Mouse (Mus musculus): ENCODE results near the gene Fndc5. TPM values are rescaled to one million over a fixed set of nuclear protein-coding genes. Genes with fewer than 3 reads are reported as not detected.

Fndc5 gene
- total RNA-seq (2021), result 10 to 100 TPM; 56.2 to 63.4 TPM

DNA sequence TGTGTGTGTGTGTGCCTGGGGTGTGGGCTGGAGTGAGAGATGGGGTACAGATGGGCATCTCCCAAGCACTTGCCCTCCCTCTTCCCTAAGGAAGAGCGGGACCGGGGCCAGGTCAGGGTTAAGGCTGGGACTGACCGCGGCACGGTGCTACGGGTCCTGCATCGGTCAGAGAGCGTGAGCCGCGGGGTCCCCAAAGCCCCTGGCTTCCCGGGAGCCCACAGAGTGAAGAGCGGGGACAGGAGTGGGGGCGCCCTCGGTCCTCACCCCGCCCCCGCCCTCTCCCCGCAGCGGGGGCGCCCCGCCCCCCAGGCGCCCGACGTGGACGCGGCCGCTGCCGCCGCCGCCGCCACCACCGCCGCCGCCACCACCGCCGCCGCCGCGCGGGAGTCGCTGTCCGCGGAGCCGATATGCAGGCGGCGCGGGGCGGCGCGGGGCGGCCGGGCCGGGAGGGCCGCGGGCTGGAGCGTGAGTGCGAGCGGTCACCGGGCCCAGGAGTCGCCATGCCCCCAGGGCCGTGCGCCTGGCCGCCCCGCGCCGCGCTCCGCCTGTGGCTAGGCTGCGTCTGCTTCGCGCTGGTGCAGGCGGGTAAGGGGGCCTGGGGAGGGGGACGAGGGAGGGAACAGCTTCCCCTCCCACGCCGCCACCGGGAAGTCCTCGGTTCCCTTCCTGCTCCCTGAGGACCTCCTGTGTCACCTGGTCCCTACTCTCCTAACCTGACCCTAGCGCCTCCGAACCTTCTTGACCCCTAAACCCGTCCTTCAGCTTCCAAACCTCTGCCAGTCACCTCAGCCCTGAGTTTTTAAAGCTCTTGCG is at the start of gene Fndc5:
Gene Fndc5 (plus strand): TSS at position 421 of the 813 bp plus-strand sequence.
- DNase-seq (ENCODE audit: low spot score in 2 of 2), result no peak
- intact Hi-C loops (cut with DNase I), result loop anchor here (10.0 kb wide), 2 partner anchors 138 to 318 kb away; no protein-coding TSS in a partner anchor

GRCm38 (mm10) chr4:129087850-129088249 is 48.9 kb upstream of the Fndc5 start:
- no peak for DNase-seq (ENCODE audit: low spot score in 2 of 2)
- intact Hi-C loops (cut with DNase I), result loop anchor here (5.0 kb wide), 1 partner anchor 131 kb away; no protein-coding TSS in a partner anchor

DNA sequence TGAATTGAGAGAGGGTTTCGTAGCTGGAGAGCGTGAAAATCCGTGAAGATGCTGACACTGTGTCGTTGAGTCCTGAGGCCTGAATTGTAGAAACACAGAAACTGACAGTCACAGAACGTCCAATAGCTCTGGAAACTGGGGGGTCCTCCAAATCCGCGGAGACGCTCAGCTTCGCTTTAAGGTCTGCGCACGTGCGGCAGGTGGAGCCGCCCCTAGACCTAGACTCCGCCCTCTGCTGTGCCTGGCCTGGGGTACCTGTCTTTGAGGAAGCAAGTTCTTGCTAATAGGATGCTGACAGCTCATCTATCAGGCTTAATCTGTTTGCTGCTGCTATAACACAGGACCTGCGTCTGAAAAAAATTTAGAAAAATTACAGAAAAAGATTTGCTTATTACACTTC is 41.5 kb upstream of the Fndc5 start:
- intact Hi-C loops (cut with DNase I), result no loop called here
- DNase-seq (ENCODE audit: low spot score in 2 of 2), result no peak

GRCm38 (mm10) chr4:129097006-129097405 is 39.8 kb upstream of the Fndc5 start:
- intact Hi-C loops (cut with DNase I), result no loop called here

GRCm38 (mm10) chr4:129102133-129102829 is 34.5 kb upstream of the Fndc5 start:
- intact Hi-C loops (cut with DNase I), result no loop called here
- no peak for DNase-seq (ENCODE audit: low spot score in 2 of 2)

More at GRCm38 (mm10) chr4:129097006-129097405, 39.8 kb upstream of the Fndc5 start:
- DNase-seq (ENCODE audit: low spot score in 2 of 2), result no peak

GRCm38 (mm10) chr4:129105356-129105755 is 31.4 kb upstream of the Fndc5 start, which contains the start of gene Tmem54:
Gene Tmem54, plus strand, starts transcription at chr4:129105548.
- intact Hi-C loops (cut with DNase I), result no loop called here
- no peak for DNase-seq (ENCODE audit: low spot score in 2 of 2)

GRCm38 (mm10) chr4:129106073-129106472 is 30.7 kb upstream of the Fndc5 start:
- no peak for DNase-seq (ENCODE audit: low spot score in 2 of 2)
- intact Hi-C loops (cut with DNase I), result no loop called here

DNA sequence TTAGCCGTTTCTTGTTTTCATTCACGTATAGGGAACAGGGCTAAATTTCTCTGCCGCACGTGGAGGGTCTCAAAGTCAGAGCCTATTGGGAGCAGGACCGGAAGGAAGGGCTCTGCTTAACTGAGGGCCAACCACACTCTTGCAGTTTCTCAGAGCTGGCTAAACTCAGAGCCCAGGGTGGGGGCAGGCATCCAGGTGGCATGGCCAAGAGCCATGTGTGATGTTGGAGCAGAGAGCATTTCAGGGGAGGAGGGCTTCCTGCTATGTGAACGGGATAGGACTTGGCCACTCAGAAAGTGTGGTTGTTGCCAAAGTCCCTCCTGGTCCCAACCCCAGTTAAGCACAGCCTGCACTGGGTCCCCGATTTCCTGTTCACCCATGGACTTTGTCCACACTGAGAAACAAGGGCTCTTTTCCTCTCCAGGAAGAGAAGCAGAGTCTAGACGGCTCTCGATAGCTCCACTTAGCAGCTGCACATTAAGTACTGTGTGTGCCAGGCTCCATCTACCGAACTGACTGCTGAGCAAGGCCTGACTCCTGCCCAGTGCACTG is 29.4 kb upstream of the Fndc5 start:
- DNase-seq (ENCODE audit: low spot score in 2 of 2), result no peak
- intact Hi-C loops (cut with DNase I), result no loop called here

DNA sequence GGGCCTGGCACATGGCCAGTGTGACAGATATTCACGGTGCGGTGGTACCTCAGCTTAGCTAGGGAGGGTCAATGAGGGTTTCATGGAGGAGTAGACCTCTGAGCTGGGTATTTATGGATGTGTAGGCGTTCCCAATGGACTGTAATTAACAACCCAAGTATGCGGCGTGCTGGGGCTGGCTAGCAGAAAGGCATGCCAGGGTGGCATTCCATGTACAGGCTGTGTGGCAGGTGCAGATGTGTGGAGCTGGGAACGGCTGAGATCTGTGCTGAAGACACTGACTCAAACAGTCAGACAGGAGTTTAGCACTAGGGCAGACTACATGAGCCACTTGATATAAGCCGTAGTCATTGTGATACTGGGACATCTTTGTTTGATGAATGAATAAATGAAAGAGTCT is 28.2 kb upstream of the Fndc5 start:
- no peak for DNase-seq (ENCODE audit: low spot score in 2 of 2)
- intact Hi-C loops (cut with DNase I), result no loop called here

- intact Hi-C loops (cut with DNase I), result no loop called here
- DNase-seq (ENCODE audit: low spot score in 2 of 2), result no peak
Measured at GRCm38 (mm10) chr4:129110804-129111203, 26.0 kb upstream of the Fndc5 start.

DNA sequence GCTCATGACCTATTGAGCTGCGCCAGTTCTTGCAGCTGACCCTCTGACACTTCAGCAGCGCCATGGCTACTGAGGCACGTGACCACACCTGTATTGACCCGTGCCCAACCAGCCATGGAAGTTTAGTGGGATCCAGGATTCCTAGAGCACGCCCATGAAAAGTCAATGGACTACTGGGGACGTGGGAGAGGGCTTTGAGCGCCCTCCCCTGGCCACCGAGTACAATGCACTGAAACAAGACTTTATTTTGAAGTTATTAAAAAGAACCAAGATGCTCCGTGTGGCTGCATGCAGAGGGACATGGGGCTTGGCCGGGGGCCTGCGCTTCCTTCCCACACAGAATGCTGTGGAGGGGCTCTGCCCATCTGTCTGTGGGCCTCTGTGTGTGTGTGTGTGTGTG is 25.4 kb upstream of the Fndc5 start:
- intact Hi-C loops (cut with DNase I), result no loop called here
- no peak for DNase-seq (ENCODE audit: low spot score in 2 of 2)

GRCm38 (mm10) chr4:129112231-129112630 is 24.6 kb upstream of the Fndc5 start:
- intact Hi-C loops (cut with DNase I), result no loop called here

GRCm38 (mm10) chr4:129113083-129113988 is 23.5 kb upstream of the Fndc5 start:
- peak; percentile 83 to 95 for DNase-seq (ENCODE audit: low spot score in 2 of 2)
- intact Hi-C loops (cut with DNase I), result no loop called here

More at GRCm38 (mm10) chr4:129112231-129112630, 24.6 kb upstream of the Fndc5 start:
- no peak for DNase-seq (ENCODE audit: low spot score in 2 of 2)

DNA sequence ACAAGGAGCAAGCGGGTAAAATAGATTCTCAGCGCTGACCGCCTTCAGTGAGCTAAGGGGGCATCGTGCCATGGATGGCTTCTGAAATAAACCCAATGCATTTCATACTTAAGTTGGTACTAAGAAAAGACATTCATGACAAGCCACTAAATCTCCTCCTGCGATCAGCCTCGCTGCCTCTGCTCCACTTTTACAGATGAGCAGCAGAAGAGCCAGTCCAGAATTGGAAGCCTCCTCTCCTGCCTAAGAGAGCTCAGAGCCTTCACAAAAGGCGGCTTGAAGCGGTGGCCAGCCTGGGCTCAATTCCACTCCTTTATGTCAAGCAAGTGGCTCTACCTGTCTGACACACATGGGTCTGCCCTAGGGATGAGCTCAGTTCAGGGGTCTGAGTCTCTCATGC is 20.1 kb upstream of the Fndc5 start:
- intact Hi-C loops (cut with DNase I), result no loop called here
- peak in 1 of 2 experiments; percentile 74 for DNase-seq (ENCODE audit: low spot score in 2 of 2)

- intact Hi-C loops (cut with DNase I), result no loop called here
- DNase-seq (ENCODE audit: low spot score in 2 of 2), result no peak
Measured at GRCm38 (mm10) chr4:129117720-129118510, 18.9 kb upstream of the Fndc5 start.

DNA sequence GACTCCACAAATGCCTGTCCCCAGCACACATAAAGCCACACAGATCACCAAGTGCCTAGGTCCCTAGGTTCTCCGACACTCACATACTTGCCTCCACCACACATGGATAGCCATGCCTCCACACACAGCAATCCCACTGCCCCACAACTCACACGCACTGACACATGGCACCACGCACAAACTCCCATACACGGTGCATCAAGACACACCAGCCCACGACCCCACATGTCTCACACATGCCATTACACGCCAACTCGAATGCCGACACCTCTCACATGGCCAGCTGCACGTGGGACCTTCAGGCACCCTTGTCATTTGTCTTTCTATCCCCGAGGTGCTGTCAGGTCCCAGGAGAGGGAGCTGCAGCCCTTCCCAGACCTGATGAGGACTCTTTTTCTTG is 17.1 kb upstream of the Fndc5 start:
- intact Hi-C loops (cut with DNase I), result no loop called here

GRCm38 (mm10) chr4:129120520-129121445 is 16.0 kb upstream of the Fndc5 start:
- intact Hi-C loops (cut with DNase I), result no loop called here
- DNase-seq (ENCODE audit: low spot score in 2 of 2), result peak in 1 of 2 experiments; percentile 65

More for the DNA sequence above, 17.1 kb upstream of the Fndc5 start:
- DNase-seq (ENCODE audit: low spot score in 2 of 2), result no peak
